Mouse (Mus musculus) midbrain, postnatal 0 days (tissue): Measurements from ENCODE around the gene Galnt3. TPM values are rescaled to one million over a fixed set of nuclear protein-coding genes. Genes with fewer than 3 reads are reported as not detected.
A peak's percentile ranks its signal among the peaks of the same experiment; 100 is the strongest.

Experiments used
- ATAC-seq: fragments of 200-750 bp; cut with Nextera tagmentation; 2 replicates; pipeline ENCODE4 v1.8.0; 2017; ENCODE audit warnings: moderate number of reproducible peaks, mild to moderate bottlenecking, moderate TSS enrichment, moderate library complexity; ENCODE audit not compliant: low FRiP score
- DNase-seq: peaks from one replicate; pipeline ENCODE4 v3.0.0-alpha.2; 2015; ENCODE audit warnings: low spot score
- H3K27ac ChIP-seq: fragments of 300-500 bp; sonication (generic); 2 replicates; pipeline ENCODE4 v1.5.1; 2014; ENCODE audit warnings: low read depth, mild to moderate bottlenecking, low read length, mixed read lengths
- H3K27me3 ChIP-seq: fragments of 300-500 bp; sonication (generic); 2 replicates; pipeline ENCODE4 v1.6.1; 2014; ENCODE audit warnings: low read length, control low read depth, mixed read lengths; ENCODE audit not compliant: insufficient read depth
- H3K36me3 ChIP-seq: fragments of 300-500 bp; sonication (generic); 2 replicates; pipeline ENCODE4 v1.6.1; 2014; ENCODE audit warnings: low read length, control low read depth, mixed read lengths; ENCODE audit not compliant: insufficient read depth
- H3K4me1 ChIP-seq: fragments of 300-500 bp; sonication (generic); 2 replicates; pipeline ENCODE4 v1.6.1; 2014; ENCODE audit warnings: mild to moderate bottlenecking, control low read depth, antibody characterized with exemption, low read length, mixed read lengths; ENCODE audit not compliant: insufficient read depth
- H3K4me2 ChIP-seq: fragments of 300-500 bp; sonication (generic); 2 replicates; pipeline ENCODE4 v1.6.1; 2014; ENCODE audit warnings: low read depth, mild to moderate bottlenecking, low read length, mixed read lengths; ENCODE audit not compliant: poor library complexity, severe bottlenecking
- H3K4me3 ChIP-seq: fragments of 300-500 bp; sonication (generic); 2 replicates; pipeline ENCODE4 v1.5.1; 2014; ENCODE audit warnings: low read depth, mild to moderate bottlenecking, low read length, moderate library complexity
- H3K9ac ChIP-seq: fragments of 300-500 bp; sonication (generic); replicated peaks from 2 replicates; pipeline ENCODE4 v1.6.1; 2014; ENCODE audit warnings: mild to moderate bottlenecking, low read length, moderate library complexity, mixed read lengths; ENCODE audit not compliant: poor library complexity, severe bottlenecking
- H3K9me3 ChIP-seq: fragments of 300-500 bp; sonication (generic); 2 replicates; pipeline ENCODE4 v1.6.1; 2016; ENCODE audit warnings: low read length, control low read depth
- CTCF ChIP-seq: IDR thresholded peaks from 2 replicates; pipeline ENCODE4 v1.5.1; 2016; ENCODE audit warnings: antibody characterized with exemption, mild to moderate bottlenecking
- WGBS: fragments of 180-500 bp; shearing (Covaris S2); extraction: QIAGEN DNeasy Blood & Tissue Kit; methylation state at CpG from one replicate; pipeline ENCODE4 v1.1.7; 2014; 5-methylcytosine and 5-hydroxymethylcytosine counted together
- polyA plus RNA-seq: library from polyadenylated mRNA; unstranded; fragments of >200 nt; fragmentation: Nextera tagmentation; extraction: Ambion mirVana; gene quantifications from 2 replicates; pipeline ENCODE4 v1.2.1, GENCODE M21; 2015
- total RNA-seq: library from RNA; depleted of rRNA; stranded (reverse); fragments of >200 nt; gene quantifications from 2 replicates; pipeline ENCODE4 v1.2.3, GENCODE M21; 2014

Galnt3 gene
- total and polyA plus RNA-seq, 2 experiments from 2014 or later = 1.5 to 3.5 TPM

- TF ChIP-seq CTCF = no peak
- no peak overlapping the region for H3K27ac ChIP-seq
- 89% methylated on average over 4 of the region's 4 CpGs for WGBS
- no peaks in the 10 kb centered on the region for H3K9me3 ChIP-seq
- H3K9ac ChIP-seq = no peak overlapping the region
- no peaks in the 10 kb centered on the region for H3K4me1 ChIP-seq
- DNase-seq (no peak), ATAC-seq (no peak)
- H3K4me2 ChIP-seq = no peak overlapping the region
- H3K27me3 ChIP-seq = no peaks in the 10 kb centered on the region; the same call in 1 of the 2 replicates
- no peaks in the 10 kb centered on the region for H3K36me3 ChIP-seq
- H3K4me3 ChIP-seq = no peak overlapping the region
Measured at GRCm38 (mm10) chr2:66126936-66127335, 2.1 kb upstream of the Galnt3 start.

GRCm38 (mm10) chr2:66123756-66124589 is 821 bp downstream of the Galnt3 start:
- H3K9me3 ChIP-seq = no peaks in the 10 kb centered on the region
- under 1% methylated on average over 47 of the region's 57 CpGs for WGBS
- no peaks in the 10 kb centered on the region for H3K4me1 ChIP-seq
- H3K36me3 ChIP-seq = no peaks in the 10 kb centered on the region
- peak overlapping the region; percentile 74 for H3K4me3 ChIP-seq
- TF ChIP-seq CTCF = no peak
- DNase-seq = no peak
- peak overlapping the region; percentile 59 for H3K9ac ChIP-seq
- ATAC-seq = peak; percentile 69
- H3K4me2 ChIP-seq = peak overlapping the region; percentile 100
- no peaks in the 10 kb centered on the region; the same call in 1 of the 2 replicates for H3K27me3 ChIP-seq
- H3K27ac ChIP-seq = no peak overlapping the region

GRCm38 (mm10) chr2:66117686-66118085 is 7.1 kb downstream of the Galnt3 start:
- 77% methylated on average over 3 of the region's 3 CpGs for WGBS
- H3K4me2 ChIP-seq = no peak overlapping the region
- H3K4me3 ChIP-seq = no peak overlapping the region
- no peak for TF ChIP-seq CTCF
- no peaks in the 10 kb centered on the region for H3K9me3 ChIP-seq
- H3K27ac ChIP-seq = no peak overlapping the region
- no peaks in the 10 kb centered on the region for H3K4me1 ChIP-seq
- H3K9ac ChIP-seq = no peak overlapping the region
- ATAC-seq (no peak), DNase-seq (no peak)
- H3K27me3 ChIP-seq = no peaks in the 10 kb centered on the region; the same call in 1 of the 2 replicates
- no peaks in the 10 kb centered on the region for H3K36me3 ChIP-seq

DNA sequence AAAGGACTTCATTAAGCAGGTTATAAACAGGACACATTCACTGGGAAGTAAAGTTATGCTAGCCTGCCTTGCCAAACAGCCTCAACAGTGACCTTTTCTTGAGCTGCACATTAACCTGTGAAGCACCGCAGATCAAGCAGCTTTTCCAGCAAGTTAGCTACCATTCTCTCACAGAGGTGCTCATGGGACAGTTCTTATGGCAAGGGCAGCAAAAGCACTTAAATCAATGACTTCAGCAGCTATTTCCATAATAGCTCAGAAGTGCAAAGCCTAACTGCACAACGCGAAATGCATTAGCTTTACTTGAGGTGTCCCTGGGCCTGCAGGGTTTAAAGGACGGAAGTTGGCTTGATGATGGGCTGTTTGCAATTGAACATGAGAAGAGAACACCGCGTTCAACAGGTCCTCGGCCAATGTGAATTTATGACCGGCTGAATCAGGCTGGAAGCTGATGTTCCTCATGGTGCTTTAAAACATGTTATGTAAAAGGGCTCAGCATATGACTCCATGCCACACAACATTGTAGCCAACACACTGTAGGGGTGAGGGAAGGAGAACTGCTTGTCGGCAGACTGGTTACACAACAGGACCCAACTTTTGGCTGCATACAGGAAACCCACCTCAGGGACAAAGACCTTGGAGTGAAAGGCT is 16.8 kb downstream of the Galnt3 start:
- H3K4me3 ChIP-seq = no peak overlapping the region
- no peaks in the 10 kb centered on the region for H3K27me3 ChIP-seq
- no peaks in the 10 kb centered on the region for H3K36me3 ChIP-seq
- H3K9me3 ChIP-seq = no peaks in the 10 kb centered on the region
- DNase-seq (no peak), ATAC-seq (no peak)
- 93% methylated on average over 9 of the region's 9 CpGs for WGBS
- no peak overlapping the region for H3K4me2 ChIP-seq
- H3K9ac ChIP-seq = no peak overlapping the region
- no peak for TF ChIP-seq CTCF
- H3K4me1 ChIP-seq = no peaks in the 10 kb centered on the region
- H3K27ac ChIP-seq = no peak overlapping the region

DNA sequence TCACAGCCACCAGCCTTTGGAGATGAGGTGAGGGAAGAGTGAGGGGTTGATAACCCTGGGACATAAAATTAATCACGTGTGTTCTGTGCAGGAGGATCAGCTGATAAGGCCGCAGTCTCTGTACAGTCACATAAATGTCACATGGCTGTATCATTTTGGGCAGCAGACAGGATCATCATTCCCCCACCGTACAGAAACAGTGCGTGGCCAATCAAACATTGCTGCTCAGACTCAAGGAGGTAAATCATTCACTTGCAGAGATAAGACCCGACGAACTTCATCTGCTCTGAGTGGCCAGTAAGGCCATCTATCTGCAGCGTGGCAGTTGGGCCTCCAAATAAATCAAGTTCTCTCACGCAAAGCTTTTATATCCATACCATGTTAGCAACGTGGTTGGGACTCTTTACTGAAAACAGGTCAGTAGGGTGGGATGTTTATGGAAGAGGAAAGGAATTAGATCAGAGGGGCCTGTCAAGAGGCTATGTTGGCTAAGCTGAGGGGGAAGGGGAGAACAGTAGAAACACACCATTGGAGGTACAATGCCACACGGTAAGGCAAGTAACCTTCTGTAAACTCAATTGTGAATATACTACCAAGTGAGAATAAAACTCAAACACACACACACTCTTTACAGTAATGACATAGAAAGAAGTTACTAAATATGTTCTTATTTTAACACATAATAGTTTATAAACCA is 20.9 kb downstream of the Galnt3 start:
- Histone ChIP-seq H3K9me3 (no peaks in the 10 kb centered on the region), H3K4me2 (no peak overlapping the region), H3K27ac (no peak overlapping the region), H3K9ac (no peak overlapping the region), H3K36me3 (no peaks in the 10 kb centered on the region), H3K27me3 (no peaks in the 10 kb centered on the region), H3K4me3 (no peak overlapping the region), H3K4me1 (no peaks in the 10 kb centered on the region)
- no peak for DNase-seq
- WGBS = 81% methylated on average over 10 of the region's 10 CpGs
- TF ChIP-seq CTCF = no peak
- no peak for ATAC-seq
